Mouse (Mus musculus) liver, postnatal 0 days (tissue): ENCODE results near the gene Ppfibp1.

Source experiments
- CTCF ChIP-seq: sonication (generic); IDR thresholded peaks from 2 replicates; pipeline ENCODE4 v1.5.1; 2016; ENCODE audit warnings: antibody characterized with exemption, low read depth
- EP300 ChIP-seq: IDR thresholded peaks from 2 replicates; pipeline ENCODE4 v1.6.1; 2016; ENCODE audit warnings: antibody characterized with exemption, low read depth, mild to moderate bottlenecking

GRCm38 (mm10) chr6:147010811-147011520, 122.7 kb downstream of the Ppfibp1 start:
- TF ChIP-seq EP300 (no peak), CTCF (no peak)
